Mouse (Mus musculus): ENCODE data around the gene Zfyve9. TPM values are rescaled to one million over a fixed set of nuclear protein-coding genes. Genes with fewer than 3 reads are reported as not detected.

Zfyve9 gene
- polyA plus RNA-seq, 1 experiment from 2014 or later, result 1.2 TPM

- no peak for DNase-seq (ENCODE audit: low spot score)
These were observed 162.0 kb downstream of the Zfyve9 start for GRCm38 (mm10) chr4:108618586-108618985.

GRCm38 (mm10) chr4:108610935-108611334 is 169.7 kb downstream of the Zfyve9 start:
- no peak for DNase-seq (ENCODE audit: low spot score)

GRCm38 (mm10) chr4:108608651-108609050 is 171.9 kb downstream of the Zfyve9 start:
- no peak for DNase-seq (ENCODE audit: low spot score)

- DNase-seq (ENCODE audit: low spot score), result no peak
These were observed 178.7 kb downstream of the Zfyve9 start for GRCm38 (mm10) chr4:108601870-108602269.

GRCm38 (mm10) chr4:108598306-108598705 is 182.3 kb downstream of the Zfyve9 start:
- DNase-seq (ENCODE audit: low spot score), result no peak

GRCm38 (mm10) chr4:108595785-108596184 is 184.8 kb downstream of the Zfyve9 start:
- no peak for DNase-seq (ENCODE audit: low spot score)

GRCm38 (mm10) chr4:108593376-108593775 is 187.2 kb downstream of the Zfyve9 start:
- DNase-seq (ENCODE audit: low spot score), result no peak

Other genes with a start within 250 kb of the Zfyve9 start
- 96.5 and 102 TPM in 2 replicates for gene Prpf38a, start 201.5 kb downstream of the Zfyve9 start, polyA plus RNA-seq (2015; fragmentation: Nextera tagmentation; extraction: Ambion mirVana)
- 13.8 and 15.3 TPM in 2 replicates for gene Orc1, start 201.4 kb downstream of the Zfyve9 start, polyA plus RNA-seq (2015; fragmentation: Nextera tagmentation; extraction: Ambion mirVana)
- 38.5 and 42.5 TPM in 2 replicates for gene Cc2d1b, start 160.9 kb downstream of the Zfyve9 start, polyA plus RNA-seq (2015; fragmentation: Nextera tagmentation; extraction: Ambion mirVana)
- gene 3110021N24Rik, start 61.1 kb downstream of the Zfyve9 start, polyA plus RNA-seq (2015; fragmentation: Nextera tagmentation; extraction: Ambion mirVana), result 0.21 and 0.59 TPM in 2 replicates
- 184 and 187 TPM in 2 replicates for gene Btf3l4, start 52.8 kb upstream of the Zfyve9 start, polyA plus RNA-seq (2015; fragmentation: Nextera tagmentation; extraction: Ambion mirVana)
- gene Txndc12, start 53.8 kb upstream of the Zfyve9 start, polyA plus RNA-seq (2015; fragmentation: Nextera tagmentation; extraction: Ambion mirVana), result 50.5 and 53.4 TPM in 2 replicates
- 81.5 and 83.2 TPM in 2 replicates for gene Kti12, start 67.0 kb upstream of the Zfyve9 start, polyA plus RNA-seq (2015; fragmentation: Nextera tagmentation; extraction: Ambion mirVana)
- gene A730015C16Rik, start 67.8 kb upstream of the Zfyve9 start, polyA plus RNA-seq (2015; fragmentation: Nextera tagmentation; extraction: Ambion mirVana), result 0.94 and 2.5 TPM in 2 replicates
- 2.6 and 4.0 TPM in 2 replicates for gene Rab3b, start 98.3 kb upstream of the Zfyve9 start, polyA plus RNA-seq (2015; fragmentation: Nextera tagmentation; extraction: Ambion mirVana)
- 42.1 and 52.5 TPM in 2 replicates for gene Nrd1, start 219.9 kb upstream of the Zfyve9 start, polyA plus RNA-seq (2015; fragmentation: Nextera tagmentation; extraction: Ambion mirVana)